9 mouse cellular contexts compared by ENCODE assay signal in the genomic region with DNA sequence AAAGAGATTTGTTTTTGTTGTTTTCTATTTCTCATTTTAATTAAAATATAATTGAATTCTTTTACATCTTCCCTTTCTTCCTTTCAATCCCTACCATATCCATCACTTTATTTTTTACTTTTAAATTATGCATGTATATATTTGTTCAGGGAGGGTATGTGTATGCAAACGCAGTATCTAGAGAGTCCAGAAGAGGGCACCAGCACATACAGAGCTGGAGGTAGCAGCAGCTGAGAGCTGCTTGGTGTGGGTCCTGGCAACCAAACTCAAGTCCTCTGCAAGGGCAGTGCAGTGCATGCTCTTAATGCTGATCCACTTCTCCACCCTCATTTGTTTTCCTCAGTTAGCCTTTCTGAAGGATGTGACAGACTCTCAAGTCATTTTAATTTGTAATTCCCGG.
DNase-seq lines count a peak whose midpoint lies in the region; ATAC-seq lines count a peak whose summit lies in the region.
"Had no signal": no experiment of that assay in that cellular context is flagged by ENCODE, and none has a peak within 500 bp of the region (broad histone marks: within the 10 kb centered on the region; RNA-seq: fewer than 3 reads in every experiment).

No protein-coding gene starts in this region.

- intact Hi-C loops in heart, postnatal 25 days (cut with DNase I): loop anchor here (1.0 kb wide), 1 partner anchor 187 kb away; no protein-coding TSS in a partner anchor

- H3K27me3 ChIP-seq in neural tube, embryonic 15.5 days (replicated peaks): no peaks in the 10 kb centered on the region
- no peaks in the 10 kb centered on the region for H3K27me3 ChIP-seq in neural tube, embryonic 11.5 days (ENCODE audit: control insufficient read depth, insufficient read depth, low read length)
- H3K27me3 ChIP-seq in midbrain, embryonic 11.5 days (ENCODE audit: control insufficient read depth, insufficient read depth, low read length): no peaks in the 10 kb centered on the region
- H3K27me3 ChIP-seq: embryonic facial prominence, embryonic 15.5 days had no signal

- peak; percentile 10 for DNase-seq in heart, postnatal 4 days
- no peak for DNase-seq in heart, postnatal 25 days (ENCODE audit: low spot score)
- DNase-seq in neural tube, embryonic 10.5 days (ENCODE audit: extremely low spot score, low spot score): peak; percentile 21
- peak; percentile 38 to 69 for DNase-seq in adrenal gland, postnatal 36 days
- peak; percentile 19 for DNase-seq in neural tube, embryonic 11.5 days (ENCODE audit: low spot score)
- no peak for DNase-seq in spleen, adult 18-20 months
- no peak for DNase-seq in midbrain, embryonic 11.5 days (ENCODE audit: low spot score, missing footprints)

- no peaks in the 10 kb centered on the region for H3K4me1 ChIP-seq in neural tube, embryonic 15.5 days
- no peaks in the 10 kb centered on the region for H3K4me1 ChIP-seq in neural tube, embryonic 11.5 days (ENCODE audit: control insufficient read depth, insufficient read depth, low read length)
- H3K4me1 ChIP-seq in midbrain, embryonic 11.5 days (ENCODE audit: control insufficient read depth, insufficient read depth, low read length): no peaks in the 10 kb centered on the region
- H3K4me1 ChIP-seq: embryonic facial prominence, embryonic 15.5 days had no signal

- H3K4me2 ChIP-seq in neural tube, embryonic 15.5 days: no peak overlapping the region
- no peak overlapping the region for H3K4me2 ChIP-seq in neural tube, embryonic 11.5 days (ENCODE audit: low read depth)
- H3K4me2 ChIP-seq in midbrain, embryonic 11.5 days: no peak overlapping the region
- H3K4me2 ChIP-seq: embryonic facial prominence, embryonic 15.5 days had no signal

- no peak overlapping the region for H3K27ac ChIP-seq in neural tube, embryonic 15.5 days (replicated peaks)
- no peak overlapping the region for H3K27ac ChIP-seq in neural tube, embryonic 11.5 days (ENCODE audit: low read depth, low read length)
- H3K27ac ChIP-seq in midbrain, embryonic 11.5 days (ENCODE audit: low read depth, low read length): no peak overlapping the region
- H3K27ac ChIP-seq: embryonic facial prominence, embryonic 15.5 days had no signal

- no peaks in the 10 kb centered on the region for H3K36me3 ChIP-seq in neural tube, embryonic 15.5 days
- H3K36me3 ChIP-seq in neural tube, embryonic 11.5 days (ENCODE audit: control insufficient read depth, insufficient read depth, low read length): no peaks in the 10 kb centered on the region
- H3K36me3 ChIP-seq in midbrain, embryonic 11.5 days (ENCODE audit: control insufficient read depth, insufficient read depth, low read length): no peaks in the 10 kb centered on the region
- H3K36me3 ChIP-seq: embryonic facial prominence, embryonic 15.5 days had no signal

- H3K9me3 ChIP-seq in neural tube, embryonic 15.5 days (replicated peaks): no peaks in the 10 kb centered on the region
- H3K9me3 ChIP-seq in neural tube, embryonic 11.5 days (ENCODE audit: control insufficient read depth, low read length): no peaks in the 10 kb centered on the region
- no peaks in the 10 kb centered on the region for H3K9me3 ChIP-seq in midbrain, embryonic 11.5 days (ENCODE audit: control insufficient read depth, low read length)
- H3K9me3 ChIP-seq: embryonic facial prominence, embryonic 15.5 days had no signal

- no peak for ATAC-seq in neural tube, embryonic 15.5 days (ENCODE audit: low FRiP score)
- no peak for ATAC-seq in neural tube, embryonic 11.5 days (ENCODE audit: insufficient read depth, low FRiP score, low TSS enrichment)
- ATAC-seq in midbrain, embryonic 11.5 days (ENCODE audit: low FRiP score): no peak

- H3K9ac ChIP-seq in neural tube, embryonic 15.5 days (replicated peaks): no peak overlapping the region
- no peak overlapping the region for H3K9ac ChIP-seq in neural tube, embryonic 11.5 days (ENCODE audit: low read length)
- no peak overlapping the region for H3K9ac ChIP-seq in midbrain, embryonic 11.5 days (ENCODE audit: low read length)
- H3K9ac ChIP-seq: embryonic facial prominence, embryonic 15.5 days had no signal

- 54% methylated on average over 2 of the region's 2 CpGs for WGBS in neural tube, embryonic 15.5 days
- WGBS in neural tube, embryonic 11.5 days: 62% methylated on average over 2 of the region's 2 CpGs
- 61% methylated on average over 2 of the region's 2 CpGs for WGBS in midbrain, embryonic 11.5 days

- no peak overlapping the region for H3K4me3 ChIP-seq in neural tube, embryonic 15.5 days (replicated peaks)
- no peak overlapping the region for H3K4me3 ChIP-seq in neural tube, embryonic 11.5 days (ENCODE audit: low read depth, low read length)
- H3K4me3 ChIP-seq in midbrain, embryonic 11.5 days (ENCODE audit: low read depth, low read length): no peak overlapping the region
- H3K4me3 ChIP-seq: embryonic facial prominence, embryonic 15.5 days had no signal

Comparison
In these comparisons a context has a peak if more than half of its experiments do, and no peak if none do; other contexts are left out.
1. DNase-seq: peak in heart, postnatal 4 days (single experiment), neural tube, embryonic 10.5 days (single experiment), adrenal gland, postnatal 36 days (2 of 2) and neural tube, embryonic 11.5 days (single experiment); none in heart, postnatal 25 days (single experiment), spleen, adult 18-20 months (0 of 2) and midbrain, embryonic 11.5 days (single experiment).